Mouse (Mus musculus) C2C12 (cell line): ENCODE measurements around the gene Iqgap3.
A peak's percentile ranks its signal among the peaks of the same experiment; 100 is the strongest.

Experiments
- CTCF ChIP-seq: IDR thresholded peaks from one replicate; pipeline ENCODE4 v1.5.1; 2011; ENCODE audit not compliant: control insufficient read depth, insufficient read depth, insufficient read length
- FOSL1 ChIP-seq: IDR thresholded peaks from one replicate; pipeline ENCODE4 v1.8.0; 2011; ENCODE audit warnings: mild to moderate bottlenecking, low read length; ENCODE audit not compliant: poor library complexity, insufficient read depth, severe bottlenecking
- MAX ChIP-seq: IDR thresholded peaks from one replicate; pipeline ENCODE4 v1.6.1; 2011; ENCODE audit warnings: mild to moderate bottlenecking, control low read depth
- MYOG ChIP-seq: IDR thresholded peaks from one replicate; pipeline ENCODE4 v1.6.1; 2011; ENCODE audit not compliant: control insufficient read depth, insufficient read length; ENCODE audit errors: extremely low read depth
- USF1 ChIP-seq: IDR thresholded peaks from one replicate; pipeline ENCODE4 v1.6.1; 2011; ENCODE audit warnings: low read depth, mild to moderate bottlenecking, control low read depth, moderate library complexity

DNA sequence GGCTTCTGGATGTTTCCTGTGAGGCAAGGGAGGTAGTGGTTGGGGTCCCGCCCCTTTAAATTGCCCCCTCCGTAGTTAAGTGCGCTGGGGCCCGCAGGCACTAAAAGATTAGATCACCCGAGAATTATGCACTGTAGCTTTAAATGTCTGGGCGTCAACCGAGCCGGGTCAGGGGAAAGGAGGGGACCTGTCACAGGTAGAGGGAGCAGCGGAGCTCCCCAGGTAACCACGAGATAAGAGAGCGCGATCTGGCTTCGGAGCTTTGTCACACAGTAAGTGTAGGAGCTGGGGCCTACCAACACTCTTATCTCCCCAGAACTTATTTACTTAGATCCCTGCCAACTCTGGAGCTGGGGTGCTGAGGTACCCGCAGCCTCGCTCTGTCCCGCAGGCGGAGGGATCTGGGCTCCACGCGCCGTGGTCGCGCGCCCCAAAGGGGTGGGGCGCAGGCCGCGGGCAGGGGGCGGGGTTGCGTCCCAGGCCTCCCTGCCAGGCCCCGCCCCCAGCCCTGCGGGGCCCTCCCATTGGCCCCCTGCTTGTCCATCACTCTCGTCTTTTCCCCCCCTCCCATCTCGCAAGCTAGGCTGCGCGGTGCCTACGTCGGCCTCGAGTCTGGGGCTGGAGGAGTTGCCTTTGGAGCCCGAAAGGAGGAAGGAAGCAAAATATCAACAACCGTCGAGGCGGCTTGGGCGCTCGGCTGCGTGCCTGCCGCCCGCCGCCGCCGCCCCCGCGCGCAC lies 60.2 kb downstream of the Iqgap3 start, which contains the start of gene Mef2d:
- no peak for TF ChIP-seq MYOG
- TF ChIP-seq CTCF, result no peak
- TF ChIP-seq USF1, result no peak
- peak; percentile 88 for TF ChIP-seq MAX
- no peak for TF ChIP-seq FOSL1
